In the genomic region with DNA sequence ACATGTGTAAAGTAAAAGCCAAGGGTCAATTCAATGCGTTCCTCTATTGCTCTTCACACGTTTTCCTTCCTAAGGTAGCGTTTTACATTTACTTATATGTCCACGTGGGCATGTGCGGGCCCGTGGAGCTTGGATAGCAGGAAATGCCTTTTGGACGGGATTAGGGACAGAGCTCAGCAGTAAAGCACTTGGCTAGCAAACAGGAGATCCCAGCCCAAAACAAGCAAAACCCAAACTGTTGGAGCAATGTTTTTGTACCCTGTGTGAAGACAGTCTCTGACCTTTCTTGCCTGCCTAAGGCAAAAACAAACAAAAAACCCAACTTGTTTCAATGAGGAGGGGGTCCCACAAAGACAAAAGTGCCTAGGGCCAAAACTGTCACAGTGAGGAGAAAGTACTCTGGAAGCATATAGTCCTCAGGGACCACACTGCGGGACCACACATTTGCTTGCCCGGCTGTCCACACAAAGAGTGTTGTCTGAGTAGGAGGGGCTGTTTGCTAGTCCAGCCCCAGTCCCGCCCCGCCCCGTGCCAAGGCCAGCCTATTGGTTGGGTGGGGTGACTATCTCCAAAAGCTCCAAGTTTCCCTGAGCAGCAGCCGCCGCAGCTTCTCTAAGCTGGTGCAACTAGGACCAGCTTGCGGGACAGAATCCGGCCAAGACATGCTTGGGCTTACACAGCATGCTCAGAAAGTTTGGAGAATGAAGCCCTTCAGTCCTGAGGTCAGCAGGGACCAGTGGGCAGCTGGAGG, we compare ENCODE assay signal across 8 mouse cellular contexts. TPM values are rescaled to one million over a fixed set of nuclear protein-coding genes. Genes with fewer than 3 reads are reported as not detected.
DNase-seq lines count a peak whose midpoint lies in the region; ATAC-seq and TF ChIP-seq lines count a peak whose summit lies in the region.

Gene Hyal1 (plus strand): TSS at position 571 of the 751 bp plus-strand sequence.

- DNase-seq in 416B (ENCODE audit: low read depth): peak; percentile 71
- DNase-seq in adrenal gland, adult 18-20 months (ENCODE audit: low spot score in 2 of 2): peak; percentile 62 to 70
- DNase-seq in kidney, postnatal 0 days (ENCODE audit: low spot score): peak; percentile 94
- DNase-seq in lung, postnatal 4 days: peak; percentile 88
- DNase-seq in spleen, postnatal 14 days (ENCODE audit: low spot score in 2 of 2): peak; percentile 51 to 56
- no peak for DNase-seq in thymus, adult 2 months

- ATAC-seq in heart, embryonic 13.5 days (ENCODE audit: extremely low read depth, insufficient number of reproducible peaks, low FRiP score, low TSS enrichment): peak; percentile 56; the same call in 1 of the 2 replicates
- peak; percentile 67 for ATAC-seq in kidney, postnatal 0 days (replicated peaks; ENCODE audit: low FRiP score, low read depth)

- H3K4me1 ChIP-seq in erythroblast, embryonic 14.5 days (ENCODE audit: control insufficient read depth): peaks cover 85% of the 10 kb centered on the region
- peaks cover 54% of the 10 kb centered on the region for H3K4me1 ChIP-seq in heart, embryonic 13.5 days
- H3K4me1 ChIP-seq in kidney, postnatal 0 days (replicated peaks; ENCODE audit: insufficient read depth, low read length): peaks cover 17% of the 10 kb centered on the region
- peaks cover 7% of the 10 kb centered on the region for H3K4me1 ChIP-seq in thymus, adult 2 months (replicated peaks; ENCODE audit: control insufficient read depth, insufficient read depth, low read length)

- peak within 1 kb of the TSS; percentile 73 for H3K4me2 ChIP-seq in heart, embryonic 13.5 days
- H3K4me2 ChIP-seq in kidney, postnatal 0 days (ENCODE audit: low read length): peak within 1 kb of the TSS; percentile 54

- 26% methylated on average over 16 of the region's 16 CpGs for WGBS in heart, embryonic 13.5 days
- WGBS in kidney, postnatal 0 days: 14% methylated on average over 16 of the region's 16 CpGs
- 71% methylated on average over 16 of the region's 16 CpGs for WGBS in thymus, adult 2 months

- TF ChIP-seq CTCF in kidney, postnatal 0 days (IDR thresholded peaks at IDR 0.05; ENCODE audit: low read depth): no peak
- TF ChIP-seq CTCF in thymus, adult 2 months (IDR thresholded peaks at IDR 0.05; ENCODE audit: borderline replicate concordance, control insufficient read depth, extremely low read depth, insufficient read depth, low read length, poor library complexity): no peak

- H3K27ac ChIP-seq in heart, embryonic 13.5 days (replicated peaks): peak within 1 kb of the TSS; percentile 46
- peak within 1 kb of the TSS; percentile 70 for H3K27ac ChIP-seq in kidney, postnatal 0 days
- H3K27ac ChIP-seq in thymus, adult 2 months (ENCODE audit: control insufficient read depth, insufficient read depth, low read length): no peak within 1 kb of the TSS

- H3K9me3 ChIP-seq in erythroblast, embryonic 14.5 days (ENCODE audit: control insufficient read depth, low read length): no peaks in the 10 kb centered on the region
- H3K9me3 ChIP-seq in heart, embryonic 13.5 days: no peaks in the 10 kb centered on the region
- no peaks in the 10 kb centered on the region for H3K9me3 ChIP-seq in kidney, postnatal 0 days (replicated peaks; ENCODE audit: low read length)

- TF ChIP-seq POLR2A in thymus, adult 2 months (IDR thresholded peaks at IDR 0.05; ENCODE audit: control insufficient read depth, extremely low read depth, insufficient read depth, low read length, poor library complexity): no peak

- peak within 1 kb of the TSS; percentile 61 for H3K4me3 ChIP-seq in erythroblast, embryonic 14.5 days (replicated peaks)
- H3K4me3 ChIP-seq in heart, embryonic 13.5 days: peak within 1 kb of the TSS; percentile 50
- peak within 1 kb of the TSS; percentile 27 for H3K4me3 ChIP-seq in kidney, postnatal 0 days (replicated peaks; ENCODE audit: low read depth, low read length)
- no peak within 1 kb of the TSS for H3K4me3 ChIP-seq in thymus, adult 2 months (ENCODE audit: control insufficient read depth, insufficient read depth, low read length)

- H3K36me3 ChIP-seq in erythroblast, embryonic 14.5 days (ENCODE audit: control insufficient read depth): peaks cover 48% of the 10 kb centered on the region
- peaks cover 33% of the 10 kb centered on the region for H3K36me3 ChIP-seq in heart, embryonic 13.5 days
- peaks cover 24% of the 10 kb centered on the region for H3K36me3 ChIP-seq in kidney, postnatal 0 days (ENCODE audit: insufficient read depth, low read length)
- no peaks in the 10 kb centered on the region for H3K36me3 ChIP-seq in thymus, adult 2 months (ENCODE audit: control insufficient read depth, insufficient read depth, low read length)

- no peaks in the 10 kb centered on the region for H3K27me3 ChIP-seq in erythroblast, embryonic 14.5 days (ENCODE audit: control insufficient read depth)
- H3K27me3 ChIP-seq in heart, embryonic 13.5 days (replicated peaks): no peaks in the 10 kb centered on the region
- no peaks in the 10 kb centered on the region for H3K27me3 ChIP-seq in kidney, postnatal 0 days (ENCODE audit: insufficient read depth, low read length)
- no peaks in the 10 kb centered on the region for H3K27me3 ChIP-seq in thymus, adult 2 months (ENCODE audit: control insufficient read depth, insufficient read depth, low read length)

- peak within 1 kb of the TSS; percentile 80 for H3K9ac ChIP-seq in heart, embryonic 13.5 days
- H3K9ac ChIP-seq in kidney, postnatal 0 days (ENCODE audit: low read depth, low read length): peak within 1 kb of the TSS; percentile 40

RNA-seq across cellular contexts. Expression of gene Hyal1, which starts in this region (rescaled TPM):
- total RNA-seq in adrenal gland, adult 18-20 months (2021): 10 to 100 TPM in 1 of 2 experiments, 1 to 10 TPM in 1; 9.2 to 15.7 TPM
- polyA plus RNA-seq in erythroblast, embryonic 14.5 days (2012): 0.53 and 0.54 TPM in 2 replicates
- polyA plus RNA-seq in heart, embryonic 13.5 days (2015; fragmentation: Nextera tagmentation; extraction: Ambion mirVana): 6.3 and 7.5 TPM in 2 replicates
- 5.0 and 6.0 TPM in 2 replicates for polyA plus RNA-seq in kidney, postnatal 0 days (2015; fragmentation: Nextera tagmentation; extraction: Ambion mirVana)
- polyA plus RNA-seq in thymus, adult 2 months (2012; rRNA removed): 8.3 and 10.9 TPM in 2 replicates
